Mouse (Mus musculus) midbrain, embryonic 11.5 days (tissue): ENCODE data around the gene Rnf225. TPM values are rescaled to one million over a fixed set of nuclear protein-coding genes. Genes with fewer than 3 reads are reported as not detected.
"Not testable (repeated sequence)": the region's sequence is repeated elsewhere in the genome, so short reads cannot be mapped to it uniquely, and the experiment has no call there.

Source experiments
- ATAC-seq: fragments of 200-750 bp; cut with Nextera tagmentation; 2 replicates; pipeline ENCODE4 v1.8.0; 2017; ENCODE audit warnings: moderate TSS enrichment, moderate library complexity; ENCODE audit not compliant: low FRiP score
- DNase-seq: peaks from one replicate; pipeline ENCODE4 v3.0.0; 2015; ENCODE audit warnings: low spot score; ENCODE audit errors: missing footprints
- H3K27ac ChIP-seq: fragments of 300-500 bp; sonication (generic); 2 replicates; pipeline ENCODE4 v1.5.1; 2014; ENCODE audit warnings: low read depth, low read length
- H3K27me3 ChIP-seq: fragments of 300-500 bp; sonication (generic); 2 replicates; pipeline ENCODE4 v1.6.1; 2014; ENCODE audit warnings: mild to moderate bottlenecking, low read length, moderate library complexity, mixed read lengths; ENCODE audit not compliant: control insufficient read depth, insufficient read depth
- H3K36me3 ChIP-seq: fragments of 300-500 bp; sonication (generic); 2 replicates; pipeline ENCODE4 v1.6.1; 2014; ENCODE audit warnings: mild to moderate bottlenecking, low read length, moderate library complexity, mixed read lengths; ENCODE audit not compliant: control insufficient read depth, insufficient read depth
- H3K4me1 ChIP-seq: fragments of 300-500 bp; sonication (generic); 2 replicates; pipeline ENCODE4 v1.6.1; 2014; ENCODE audit warnings: low read length; ENCODE audit not compliant: control insufficient read depth, insufficient read depth
- H3K4me2 ChIP-seq: fragments of 300-500 bp; sonication (generic); 2 replicates; pipeline ENCODE4 v1.6.1; 2014; ENCODE audit warnings: mild to moderate bottlenecking, moderate library complexity
- H3K4me3 ChIP-seq: fragments of 300-500 bp; sonication (generic); 2 replicates; pipeline ENCODE4 v1.5.1; 2014; ENCODE audit warnings: low read depth, low read length
- H3K9ac ChIP-seq: fragments of 300-500 bp; sonication (generic); 2 replicates; pipeline ENCODE4 v1.6.1; 2014; ENCODE audit warnings: low read length
- H3K9me3 ChIP-seq: fragments of 300-500 bp; sonication (generic); 2 replicates; pipeline ENCODE4 v1.6.1; 2016; ENCODE audit warnings: low read length; ENCODE audit not compliant: control insufficient read depth
- WGBS: fragments of 180-500 bp; shearing (Covaris S2); extraction: QIAGEN DNeasy Blood & Tissue Kit; methylation state at CpG from one replicate; pipeline ENCODE4 v1.1.7; 2014; 5-methylcytosine and 5-hydroxymethylcytosine counted together
- polyA plus RNA-seq: library from polyadenylated mRNA; unstranded; fragments of >200 nt; fragmentation: Nextera tagmentation; extraction: Ambion mirVana; gene quantifications from 2 replicates; pipeline ENCODE4 v1.2.1, GENCODE M21; 2014

The Rnf225 gene
- polyA plus RNA-seq, 1 experiment from 2014 or later, result 0.55 TPM

GRCm38 (mm10) chr7:12897655-12898410, 29.4 kb upstream of the Rnf225 start, which contains the start of gene Zscan22:
Zscan22 (plus strand) TSS chr7:12897815.
- DNase-seq (peak; percentile 100), ATAC-seq (peak; percentile 99)
- peak within 1 kb of the TSS; percentile 50 for H3K4me2 ChIP-seq
- H3K9ac ChIP-seq, result peak within 1 kb of the TSS; percentile 68
- no peaks in the 10 kb centered on the region for H3K36me3 ChIP-seq
- no peak within 1 kb of the TSS for H3K27ac ChIP-seq
- WGBS, result 8% methylated on average over 36 of the region's 36 CpGs
- no peaks in the 10 kb centered on the region for H3K27me3 ChIP-seq
- no peaks in the 10 kb centered on the region for H3K9me3 ChIP-seq
- peak within 1 kb of the TSS; percentile 59 for H3K4me3 ChIP-seq
- no peaks in the 10 kb centered on the region for H3K4me1 ChIP-seq

- H3K36me3 ChIP-seq, result peaks cover 9% of the 10 kb centered on the region
- no peak for ATAC-seq
These were observed 25.7 kb upstream of the Rnf225 start for GRCm38 (mm10) chr7:12901517-12901916.

GRCm38 (mm10) chr7:12903623-12904022, 23.6 kb upstream of the Rnf225 start:
- ATAC-seq (no peak), DNase-seq (no peak)
- Histone ChIP-seq H3K36me3 (peaks cover 15% of the 10 kb centered on the region), H3K4me3 (no peak overlapping the region), H3K4me2 (no peak overlapping the region), H3K4me1 (no peaks in the 10 kb centered on the region), H3K9ac (no peak overlapping the region), H3K27me3 (no peaks in the 10 kb centered on the region), H3K9me3 (no peaks in the 10 kb centered on the region), H3K27ac (no peak overlapping the region)
- whole genome bisulfite sequencing, result 60% methylated on average over 10 of the region's 10 CpGs

More at GRCm38 (mm10) chr7:12901517-12901916, 25.7 kb upstream of the Rnf225 start:
- H3K9ac ChIP-seq, result no peak overlapping the region
- H3K27me3 ChIP-seq, result no peaks in the 10 kb centered on the region
- no peaks in the 10 kb centered on the region for H3K9me3 ChIP-seq
- H3K4me2 ChIP-seq, result no peak overlapping the region
- 92% methylated on average over 5 of the region's 5 CpGs for WGBS
- H3K4me1 ChIP-seq, result no peaks in the 10 kb centered on the region
- no peak overlapping the region for H3K27ac ChIP-seq
- no peak overlapping the region for H3K4me3 ChIP-seq
- no peak for DNase-seq

DNA sequence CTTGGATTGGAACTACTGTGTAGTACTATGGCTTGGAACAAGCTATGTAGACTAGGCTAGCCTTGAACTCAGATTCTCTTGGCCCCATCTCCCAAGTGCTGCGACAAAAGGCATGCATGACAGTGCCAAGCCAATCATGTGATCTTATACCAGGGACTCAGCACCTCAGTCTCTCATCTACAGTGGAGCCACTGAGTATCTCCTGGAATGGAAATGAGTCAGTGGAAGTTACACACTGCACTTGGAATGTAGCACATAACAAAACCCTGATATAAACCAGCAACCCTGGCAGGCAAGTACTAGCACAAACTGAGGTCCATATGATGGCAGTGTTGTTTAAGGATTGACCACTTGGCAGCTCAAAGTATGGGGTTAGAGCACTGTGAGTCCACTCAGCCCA, 22.1 kb upstream of the Rnf225 start:
- Histone ChIP-seq H3K4me2 (no peak overlapping the region), H3K4me1 (no peaks in the 10 kb centered on the region; the same call in 1 of the 2 replicates), H3K27ac (no peak overlapping the region), H3K36me3 (peaks cover 15% of the 10 kb centered on the region), H3K4me3 (no peak overlapping the region), H3K9ac (no peak overlapping the region), H3K27me3 (no peaks in the 10 kb centered on the region), H3K9me3 (no peaks in the 10 kb centered on the region)
- DNase-seq (no peak), ATAC-seq (no peak)
- 94% methylated on average over 1 of the region's 1 CpGs for WGBS

- WGBS, result 38% methylated on average over 7 of the region's 7 CpGs
- Histone ChIP-seq H3K4me2 (peak overlapping the region; percentile 47), H3K9ac (peak overlapping the region; percentile 62; the same call in 1 of the 2 replicates), H3K9me3 (no peaks in the 10 kb centered on the region), H3K4me3 (no peak overlapping the region), H3K36me3 (peaks cover 13% of the 10 kb centered on the region), H3K27me3 (no peaks in the 10 kb centered on the region), H3K4me1 (no peaks in the 10 kb centered on the region; the same call in 1 of the 2 replicates), H3K27ac (no peak overlapping the region)
- ATAC-seq (peak; percentile 43), DNase-seq (peak; percentile 93)
These were observed 17.7 kb upstream of the Rnf225 start for GRCm38 (mm10) chr7:12909498-12909962.

DNA sequence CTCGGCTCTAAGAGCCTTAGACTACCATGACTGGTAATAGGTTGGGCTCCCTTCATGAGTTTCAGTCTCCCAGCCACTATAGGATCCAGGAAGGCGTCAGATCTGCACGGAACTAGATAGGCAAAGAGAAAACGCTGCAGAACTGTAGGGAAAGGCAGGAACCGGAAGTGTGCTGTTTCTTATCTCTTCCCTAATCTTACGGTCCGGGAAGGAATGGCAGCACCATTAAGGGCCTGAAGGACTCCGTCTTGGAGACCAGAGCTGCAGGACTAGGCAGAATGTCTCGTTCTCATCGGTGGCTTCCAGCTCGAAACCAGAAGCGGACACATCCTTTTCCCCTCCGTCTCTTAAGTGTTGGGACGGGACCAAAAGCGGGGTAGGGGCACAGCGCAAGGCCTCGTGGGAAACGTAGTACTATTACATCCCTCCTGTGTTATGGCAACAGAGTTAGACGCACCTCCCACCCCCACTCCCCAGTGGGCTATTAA, 17.0 kb upstream of the Rnf225 start:
- H3K4me1 ChIP-seq, result no peaks in the 10 kb centered on the region; the same call in 1 of the 2 replicates
- H3K4me3 ChIP-seq, result peak overlapping the region; percentile 36
- H3K9me3 ChIP-seq, result no peaks in the 10 kb centered on the region
- DNase-seq (peak; percentile 96), ATAC-seq (peak; percentile 80)
- H3K4me2 ChIP-seq, result peak overlapping the region; percentile 47
- peak overlapping the region; percentile 62 for H3K9ac ChIP-seq
- peak overlapping the region; percentile 21; the same call in 1 of the 2 replicates for H3K27ac ChIP-seq
- peaks cover 11% of the 10 kb centered on the region for H3K36me3 ChIP-seq
- WGBS, result 6% methylated on average over 19 of the region's 19 CpGs
- no peaks in the 10 kb centered on the region for H3K27me3 ChIP-seq

GRCm38 (mm10) chr7:12913556-12913955, 13.7 kb upstream of the Rnf225 start:
- DNase-seq (no peak), ATAC-seq (no peak)
- Histone ChIP-seq H3K9me3 (no peaks in the 10 kb centered on the region), H3K27ac (no peak overlapping the region), H3K4me1 (no peaks in the 10 kb centered on the region; the same call in 1 of the 2 replicates), H3K27me3 (no peaks in the 10 kb centered on the region), H3K4me2 (no peak overlapping the region), H3K36me3 (no peaks in the 10 kb centered on the region), H3K4me3 (no peak overlapping the region), H3K9ac (no peak overlapping the region)

GRCm38 (mm10) chr7:12920495-12920894, 6.7 kb upstream of the Rnf225 start:
- not testable (repeated sequence) for ATAC-seq, H3K9me3 ChIP-seq, H3K9ac ChIP-seq, H3K4me2 ChIP-seq, H3K4me3 ChIP-seq, H3K27ac ChIP-seq, H3K4me1 ChIP-seq, H3K27me3 ChIP-seq, DNase-seq
- 84% methylated on average over 7 of the region's 8 CpGs for WGBS
- peaks cover 15% of the 10 kb centered on the region for H3K36me3 ChIP-seq

GRCm38 (mm10) chr7:12921318-12921704, 5.9 kb upstream of the Rnf225 start:
- peak overlapping the region; percentile 92 for H3K9ac ChIP-seq
- peaks cover 19% of the 10 kb centered on the region for H3K36me3 ChIP-seq
- no peak for DNase-seq
- H3K4me3 ChIP-seq, result peak overlapping the region; percentile 92
- peak overlapping the region; percentile 91 for H3K4me2 ChIP-seq
- ATAC-seq, result no peak
- no peaks in the 10 kb centered on the region for H3K9me3 ChIP-seq
- H3K27ac ChIP-seq, result peak overlapping the region; percentile 89
- WGBS, result 2% methylated on average over 3 of the region's 3 CpGs
- H3K27me3 ChIP-seq, result no peaks in the 10 kb centered on the region
- peaks cover 9% of the 10 kb centered on the region for H3K4me1 ChIP-seq
